Mouse (Mus musculus): ENCODE data around the gene Cavin4. TPM values are rescaled to one million over a fixed set of nuclear protein-coding genes. Genes with fewer than 3 reads are reported as not detected.

Cavin4 gene
- total RNA-seq, 2 experiments from 2014 or later = 0.20 to 0.42 TPM

DNA sequence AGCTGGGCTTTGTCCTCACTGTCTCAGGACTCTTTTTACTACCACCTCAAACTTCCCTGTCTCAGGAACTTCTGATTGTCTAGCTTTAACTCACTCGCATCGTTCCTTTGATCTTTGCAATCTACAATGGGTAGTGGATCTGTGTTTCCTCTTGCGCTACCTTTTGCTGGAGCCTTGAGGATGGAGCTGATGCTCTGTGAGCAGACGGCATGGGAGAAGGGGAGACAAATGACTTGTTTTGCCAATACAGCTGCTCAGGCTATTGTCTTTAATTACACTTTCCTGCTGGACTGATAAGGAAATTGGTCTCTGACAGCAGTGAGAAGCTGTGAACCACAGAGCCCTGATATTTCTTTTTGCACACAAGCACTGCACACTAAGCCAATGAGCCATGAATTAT, 53.5 kb downstream of the Cavin4 start:
- no peak for DNase-seq (ENCODE audit: low spot score in 2 of 2)

Other genes starting within 250 kb of the Cavin4 start
- 10 to 100 TPM; 17.1 to 28.5 TPM for gene Tex10, start 190.1 kb upstream of the Cavin4 start, total RNA-seq (2021)
- gene Msantd3, start 123.6 kb upstream of the Cavin4 start, total RNA-seq (2021) = 10 to 100 TPM; 15.0 to 18.7 TPM
- gene Tmeff1, start 78.3 kb upstream of the Cavin4 start, total RNA-seq (2021) = 10 to 100 TPM in 1 of 2 experiments, 1 to 10 TPM in 1; 9.2 to 12.7 TPM